Mouse (Mus musculus): ENCODE measurements at regions not wholly inside any gene's neighbourhood (a gene's known extent, or its start where the extent isn't known, plus 50 kb on each side); places are given as distances from the start of the nearest gene placed in this dataset.

DNA sequence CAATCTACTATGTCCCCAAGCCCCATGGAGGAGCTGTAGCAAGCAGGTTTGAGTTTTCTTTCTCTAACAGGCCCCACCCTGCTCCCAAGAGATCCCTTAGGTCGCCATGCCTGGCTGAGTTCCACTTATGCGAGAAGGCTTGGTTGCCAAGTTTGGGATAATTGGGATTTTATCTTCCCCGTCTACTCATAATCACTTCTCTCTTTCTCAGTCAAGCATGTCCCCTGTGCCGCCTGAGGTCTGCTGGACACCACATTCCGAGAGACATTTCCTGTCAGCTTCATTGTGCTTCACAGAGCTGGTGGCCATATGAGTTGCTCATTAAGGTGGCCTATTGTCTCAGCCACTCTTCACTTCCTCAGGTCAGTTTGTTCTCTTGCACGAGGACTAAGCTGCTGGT lies 234.5 kb upstream of the Wscd1 start:
- TF ChIP-seq CTCF (IDR thresholded peaks at IDR 0.05), result no peak
- no peak for TF ChIP-seq POLR2A (IDR thresholded peaks at IDR 0.05; ENCODE audit: insufficient read depth, low read depth, low read length)

All from heart, adult 2 months (tissue).